Mouse (Mus musculus) ES-E14 (cell line): ENCODE results near the gene Akap9. TPM values are rescaled to one million over a fixed set of nuclear protein-coding genes. Genes with fewer than 3 reads are reported as not detected.
"Not testable (repeated sequence)": the region's sequence is repeated elsewhere in the genome, so short reads cannot be mapped to it uniquely, and the experiment has no call there.

ENCODE experiments used
- DNase-seq: peaks from one replicate; pipeline ENCODE4 v3.0.0-alpha.2; 2013; ENCODE audit warnings: low read depth, low spot score
- H3K27ac ChIP-seq: 2 replicates; pipeline ENCODE4 v1.5.1; 2012; ENCODE audit warnings: low read depth, mild to moderate bottlenecking, low read length, moderate library complexity, mixed read lengths; ENCODE audit not compliant: poor library complexity, insufficient read depth, severe bottlenecking
- H3K36me3 ChIP-seq: 2 replicates; pipeline ENCODE4 v1.6.1; 2012; ENCODE audit warnings: mild to moderate bottlenecking, low read length, moderate library complexity, mixed read lengths; ENCODE audit not compliant: control insufficient read depth, poor library complexity, insufficient read depth, severe bottlenecking
- H3K4me1 ChIP-seq, 2 experiments: fragments of 150-350 bp in 1 of 2; sonication (generic) in 1 of 2; 2 replicates each; pipeline ENCODE4 v1.6.1; 2012; ENCODE audit warnings: low read length in 2 of 2, mild to moderate bottlenecking in 1 of 2, mixed read lengths in 1 of 2; ENCODE audit not compliant: control insufficient read depth in 2 of 2, insufficient read depth in 2 of 2, poor library complexity in 1 of 2
- H3K4me3 ChIP-seq, 2 experiments: fragments of 150-350 bp in 1 of 2; sonication (generic) in 1 of 2; 2 replicates each; pipeline ENCODE4 v1.5.1; 2012; ENCODE audit warnings: low read length in 2 of 2, low read depth in 1 of 2, mild to moderate bottlenecking in 1 of 2, mixed read lengths in 1 of 2; ENCODE audit not compliant: insufficient read depth in 1 of 2, poor library complexity in 1 of 2, severe bottlenecking in 1 of 2
- H3K9ac ChIP-seq: 2 replicates; pipeline ENCODE4 v1.6.1; 2012; ENCODE audit warnings: low read depth, mild to moderate bottlenecking, low read length, mixed read lengths; ENCODE audit not compliant: poor library complexity, insufficient read depth, severe bottlenecking
- H3K9me3 ChIP-seq: fragments of 150-350 bp; sonication (generic); 2 replicates; pipeline ENCODE4 v1.6.1; 2012; ENCODE audit warnings: low read depth, mild to moderate bottlenecking, low read length; ENCODE audit not compliant: control insufficient read depth, insufficient read depth
- CHD2 ChIP-seq: IDR thresholded peaks from 2 replicates; pipeline ENCODE4 v1.6.1; 2014; ENCODE audit warnings: mild to moderate bottlenecking, low read depth, low read length, inconsistent platforms
- HCFC1 ChIP-seq: IDR thresholded peaks from 2 replicates; pipeline ENCODE4 v1.6.1; 2012; ENCODE audit warnings: low read length, inconsistent platforms, borderline replicate concordance; ENCODE audit not compliant: insufficient read depth
- MAFK ChIP-seq: IDR thresholded peaks from 2 replicates; pipeline ENCODE4 v1.6.1; 2014; ENCODE audit warnings: mild to moderate bottlenecking, low read depth, low read length, inconsistent platforms; ENCODE audit not compliant: insufficient read depth
- ZC3H11A ChIP-seq: IDR thresholded peaks from 2 replicates; pipeline ENCODE4 v1.6.1; 2012; ENCODE audit warnings: low read depth, mild to moderate bottlenecking, inconsistent platforms, low read length, borderline replicate concordance
- ZNF384 ChIP-seq: IDR thresholded peaks from 2 replicates; pipeline ENCODE4 v1.6.1; 2012; ENCODE audit warnings: low read depth, low read length, inconsistent platforms
- in situ Hi-C, 2 experiments: fragments of 600-800 bp; cut with MboI; formaldehyde crosslinking; loops; one replicate each; pipeline ENCODE4 v1.15.1; 2025; ENCODE audit warnings: low sequenced_read_pairs in 2 of 2, inconsistent platforms in 1 of 2; ENCODE audit not compliant: unreplicated experiment in 2 of 2
- total RNA-seq: library from RNA; depleted of rRNA; stranded (reverse); fragments of 300-350 nt; gene quantifications from 2 replicates; pipeline ENCODE4 v1.2.3, GENCODE M21; 2012

The Akap9 gene
- total RNA-seq, 1 experiment: 33.3 TPM

- Histone ChIP-seq H3K27ac (no peak overlapping the region), H3K36me3 (no peaks in the 10 kb centered on the region), H3K9ac (no peak overlapping the region), H3K4me3 (no peak overlapping the region), H3K4me1 (peaks cover 6 to 9% of the 10 kb centered on the region in 2 experiments; a peak in 3 of 4 replicates), H3K9me3 (no peaks in the 10 kb centered on the region)
- DNase-seq: no peak
- in situ Hi-C loops: no loop called here
- TF ChIP-seq MAFK: no peak
- TF ChIP-seq ZC3H11A: no peak
- TF ChIP-seq HCFC1: no peak
- TF ChIP-seq CHD2: no peak
- TF ChIP-seq ZNF384: no peak
These were observed 11.1 kb downstream of the Akap9 start for GRCm38 (mm10) chr5:3938905-3939304.

- DNase-seq: no peak
- Histone ChIP-seq H3K27ac (no peak overlapping the region), H3K9ac (no peak overlapping the region), H3K9me3 (no peaks in the 10 kb centered on the region), H3K4me1 (peaks cover 6 to 9% of the 10 kb centered on the region in 2 experiments; a peak in 3 of 4 replicates), H3K4me3 (no peak overlapping the region), H3K36me3 (no peaks in the 10 kb centered on the region)
- in situ Hi-C loops: no loop called here
- TF ChIP-seq HCFC1: no peak
- TF ChIP-seq MAFK: no peak
- no peak for TF ChIP-seq CHD2
- no peak for TF ChIP-seq ZC3H11A
- TF ChIP-seq ZNF384: no peak
These were observed 11.5 kb downstream of the Akap9 start for GRCm38 (mm10) chr5:3939335-3939734.

- in situ Hi-C loops: no loop called here
- Histone ChIP-seq H3K9me3 (no peaks in the 10 kb centered on the region), H3K36me3 (no peaks in the 10 kb centered on the region), H3K4me1 (peaks cover 6 to 9% of the 10 kb centered on the region in 2 experiments; a peak in 3 of 4 replicates), H3K9ac (no peak overlapping the region), H3K4me3 (no peak overlapping the region), H3K27ac (no peak overlapping the region)
- DNase-seq: no peak
- TF ChIP-seq MAFK (no peak), HCFC1 (no peak), ZNF384 (no peak), ZC3H11A (no peak), CHD2 (no peak)
These were observed 13.4 kb downstream of the Akap9 start for GRCm38 (mm10) chr5:3941240-3941639.

GRCm38 (mm10) chr5:3943169-3943568, 15.3 kb downstream of the Akap9 start:
- H3K9me3 ChIP-seq, H3K4me1 ChIP-seq, H3K36me3 ChIP-seq, H3K27ac ChIP-seq, in situ Hi-C loops, H3K9ac ChIP-seq, H3K4me3 ChIP-seq: not testable (repeated sequence)
- peak; percentile 65 for DNase-seq

GRCm38 (mm10) chr5:3952498-3952897, 24.6 kb downstream of the Akap9 start:
- in situ Hi-C loops: no loop called here
- TF ChIP-seq HCFC1 (no peak), ZNF384 (no peak), ZC3H11A (no peak), CHD2 (no peak), MAFK (no peak)
- H3K4me1 ChIP-seq: no peaks in the 10 kb centered on the region

More at GRCm38 (mm10) chr5:3952498-3952897, 24.6 kb downstream of the Akap9 start:
- Histone ChIP-seq H3K27ac (no peak overlapping the region), H3K9me3 (no peaks in the 10 kb centered on the region), H3K36me3 (peaks cover 3% of the 10 kb centered on the region; the same call in 1 of the 2 replicates), H3K9ac (no peak overlapping the region), H3K4me3 (no peak overlapping the region)
- no peak for DNase-seq
